Mouse (Mus musculus) embryonic fibroblast, embryonic 13.5 days (primary cell): ENCODE measurements around the gene Gm6408.
"Not testable (repeated sequence)": the region's sequence is repeated elsewhere in the genome, so short reads cannot be mapped to it uniquely, and the experiment has no call there.

Experiments
- CTCF ChIP-seq: IDR thresholded peaks from 2 replicates; pipeline ENCODE4 v1.5.1; 2011; ENCODE audit warnings: mild to moderate bottlenecking, control low read depth, low read length, moderate library complexity, borderline replicate concordance; ENCODE audit not compliant: insufficient read depth
- POLR2A ChIP-seq: IDR thresholded peaks from 2 replicates; pipeline ENCODE4 v1.6.1; 2011; ENCODE audit warnings: low read depth, mild to moderate bottlenecking, control low read depth, low read length, moderate library complexity

GRCm38 (mm10) chr5:146488959-146489358 is 7.2 kb downstream of the Gm6408 start:
- TF ChIP-seq POLR2A, CTCF: not testable (repeated sequence)
